Mouse (Mus musculus) forebrain, embryonic 14.5 days (tissue): ENCODE measurements around the gene Ccdc43. TPM values are rescaled to one million over a fixed set of nuclear protein-coding genes. Genes with fewer than 3 reads are reported as not detected.

Source experiments
- microRNA-seq: library from miRNA; unstranded; fragments of <30 nt; microRNA quantifications from one replicate; pipeline ENCODE4, GENCODE M21; 2016
- polyA plus RNA-seq: library from polyadenylated mRNA; unstranded; fragments of >200 nt; fragmentation: Nextera tagmentation; extraction: Ambion mirVana; gene quantifications from 2 replicates; pipeline ENCODE4 v1.2.1, GENCODE M21; 2014

Gene Ccdc43
- polyA plus RNA-seq, 1 experiment from 2014 or later, result 39.4 TPM

Small RNA genes lying within 50 kb of the gene (microRNA-seq; reads per million reads assigned to microRNA genes)
- not detected for gene Gm22920

Other genes with a start within 250 kb of the Ccdc43 start
- gene Itga2b, start 227.7 kb downstream of the Ccdc43 start, polyA plus RNA-seq, result 4.3 and 5.3 TPM in 2 replicates
- 32.6 and 47.7 TPM in 2 replicates for gene Gpatch8, start 141.4 kb downstream of the Ccdc43 start, polyA plus RNA-seq
- gene Gm11627, start 118.3 kb downstream of the Ccdc43 start, polyA plus RNA-seq, result 6.8 and 9.8 TPM in 2 replicates
- 18.6 and 19.2 TPM in 2 replicates for gene Fzd2, start 93.4 kb downstream of the Ccdc43 start, polyA plus RNA-seq
- 0.09 and 0.14 TPM in 2 replicates for gene Meioc, start 34.1 kb downstream of the Ccdc43 start, polyA plus RNA-seq
- gene Adam11, start 63.7 kb upstream of the Ccdc43 start, polyA plus RNA-seq, result 10.0 and 12.5 TPM in 2 replicates
- 41.5 and 47.0 TPM in 2 replicates for gene Gjc1, start 121.9 kb upstream of the Ccdc43 start, polyA plus RNA-seq
- gene Higd1b, start 138.1 kb upstream of the Ccdc43 start, polyA plus RNA-seq, result 6.2 and 7.9 TPM in 2 replicates
- gene Eftud2, start 183.2 kb upstream of the Ccdc43 start, polyA plus RNA-seq, result 150 and 168 TPM in 2 replicates
- 2.6 and 2.8 TPM in 2 replicates for gene Ccdc103, start 183.4 kb upstream of the Ccdc43 start, polyA plus RNA-seq
- 0.19 TPM in 1 of 2 replicates, not detected in the other for gene Fam187a, start 187.4 kb upstream of the Ccdc43 start, polyA plus RNA-seq
- gene Gfap, start 203.1 kb upstream of the Ccdc43 start, polyA plus RNA-seq, result 0.23 and 0.37 TPM in 2 replicates
- gene Kif18b, start 227.3 kb upstream of the Ccdc43 start, polyA plus RNA-seq, result 4.3 and 5.1 TPM in 2 replicates
- 1.9 and 2.5 TPM in 2 replicates for gene C1ql1, start 248.9 kb upstream of the Ccdc43 start, polyA plus RNA-seq